ENCODE assay signal across 26 mouse cellular contexts in the genomic region with DNA sequence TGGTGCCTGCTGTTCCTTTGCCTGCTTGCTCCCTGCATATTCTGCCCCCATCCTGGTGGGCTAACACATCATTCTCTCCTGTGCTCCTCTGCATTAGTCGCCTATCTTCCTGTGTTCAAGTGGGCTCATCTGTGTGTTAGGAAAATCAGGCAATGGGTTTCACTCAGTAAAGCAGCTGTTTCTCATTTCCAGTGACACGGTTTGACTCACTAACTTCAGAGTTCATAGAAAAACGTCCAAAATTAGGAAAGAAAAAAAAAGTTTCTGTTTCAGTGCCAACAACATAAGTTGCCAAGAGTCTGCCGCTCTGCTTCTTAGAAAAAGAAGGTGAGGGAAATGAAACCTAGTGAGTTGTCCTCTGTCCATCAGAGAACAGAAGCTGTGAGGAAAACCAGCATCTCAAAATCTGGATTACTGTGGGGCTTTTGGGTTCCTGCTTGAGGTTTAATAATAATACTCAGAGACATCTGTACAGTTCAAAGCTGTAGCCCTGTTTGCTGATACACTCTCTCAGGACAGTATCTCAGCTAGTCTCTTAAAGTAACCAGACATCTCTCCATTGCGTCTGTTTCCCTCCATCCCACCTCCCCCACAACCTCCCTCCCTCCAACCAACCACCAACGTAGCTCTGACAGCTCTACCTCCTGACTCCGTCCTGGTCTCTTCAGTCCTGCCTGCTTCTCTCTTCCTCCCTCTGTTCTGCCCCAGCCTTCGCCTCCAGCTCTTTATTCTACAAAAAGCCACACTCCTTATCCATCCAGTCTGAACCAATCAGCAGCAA.
DNase-seq lines count a peak whose midpoint lies in the region; ATAC-seq lines count a peak whose summit lies in the region.
"Had no signal": no experiment of that assay in that cellular context is flagged by ENCODE, and none has a peak within 500 bp of the region (broad histone marks: within the 10 kb centered on the region; RNA-seq: fewer than 3 reads in every experiment).

No protein-coding gene starts in this region.

- no peaks in the 10 kb centered on the region for H3K36me3 ChIP-seq in limb, embryonic 13.5 days
- no peaks in the 10 kb centered on the region for H3K36me3 ChIP-seq in limb, embryonic 10.5 days
- H3K36me3 ChIP-seq: forebrain, embryonic 12.5 days; hindbrain, embryonic 10.5 days; hindbrain, embryonic 15.5 days; midbrain, embryonic 13.5 days had no signal

- H3K4me1 ChIP-seq in limb, embryonic 13.5 days = peaks cover 9% of the 10 kb centered on the region
- 0 out of 2 replicates have a peak, but pooled peaks cover 6% of the 10 kb centered on the region for H3K4me1 ChIP-seq in limb, embryonic 10.5 days
- H3K4me1 ChIP-seq: forebrain, embryonic 12.5 days; hindbrain, embryonic 10.5 days; hindbrain, embryonic 15.5 days; midbrain, embryonic 13.5 days had no signal

- DNase-seq in limb, embryonic 10.5 days (ENCODE audit: low spot score) = no peak
- DNase-seq in 3T3-L1 (ENCODE audit: low read depth, low spot score) (peak; percentile 63), NIH3T3 (ENCODE audit: low read depth) (peak; percentile 80)
- DNase-seq in fibroblast of lung, adult 2 months (ENCODE audit: low read depth) = peak; percentile 33
- DNase-seq in left cerebral cortex, adult 11 months (ENCODE audit: low spot score) = no peak
- no peak for DNase-seq in thymus, postnatal 25 days
- DNase-seq: adrenal gland, postnatal 25 days; B cell, adult 2 months; cerebellum, adult 11-12 months; cerebellum, postnatal 10 days; gastrocnemius, postnatal 14 days; heart, postnatal 14 days; kidney, adult 11 months; kidney, postnatal 36 days; left cerebral cortex, postnatal 4 days; thymus, adult 2 months had no signal

- no peaks in the 10 kb centered on the region for H3K27me3 ChIP-seq in limb, embryonic 13.5 days
- no peaks in the 10 kb centered on the region for H3K27me3 ChIP-seq in limb, embryonic 10.5 days (ENCODE audit: low read depth, poor library complexity, severe bottlenecking)
- H3K27me3 ChIP-seq: forebrain, embryonic 12.5 days; hindbrain, embryonic 15.5 days; midbrain, embryonic 13.5 days had no signal

- no peak overlapping the region for H3K9ac ChIP-seq in limb, embryonic 13.5 days
- H3K9ac ChIP-seq: forebrain, embryonic 12.5 days; hindbrain, embryonic 15.5 days; midbrain, embryonic 13.5 days had no signal

- H3K27ac ChIP-seq in limb, embryonic 13.5 days = no peak overlapping the region
- H3K27ac ChIP-seq in limb, embryonic 10.5 days = no peak overlapping the region
- H3K27ac ChIP-seq: forebrain, embryonic 12.5 days; hindbrain, embryonic 10.5 days; hindbrain, embryonic 15.5 days; layer of hippocampus, adult 2 months; macrophage; midbrain, embryonic 13.5 days had no signal

- no peak overlapping the region for H3K4me3 ChIP-seq in limb, embryonic 13.5 days
- no peak overlapping the region for H3K4me3 ChIP-seq in limb, embryonic 10.5 days
- H3K4me3 ChIP-seq: erythroblast, embryonic 14.5 days; forebrain, embryonic 12.5 days; hindbrain, embryonic 10.5 days; hindbrain, embryonic 15.5 days; layer of hippocampus, adult 2 months; midbrain, embryonic 13.5 days had no signal

- H3K4me2 ChIP-seq in limb, embryonic 13.5 days (replicated peaks) = no peak overlapping the region
- H3K4me2 ChIP-seq: forebrain, embryonic 12.5 days; hindbrain, embryonic 15.5 days; liver, embryonic 11.5 days; midbrain, embryonic 13.5 days had no signal

- ATAC-seq in limb, embryonic 13.5 days (ENCODE audit: low FRiP score, low read depth) = peak; percentile 51; the same call in 1 of the 2 replicates
- ATAC-seq: inflammation-experienced regulatory T-cells, adult 6 months; midbrain, embryonic 13.5 days had no signal

- WGBS in limb, embryonic 13.5 days = 35% methylated on average over 8 of the region's 8 CpGs
- 61% methylated on average over 8 of the region's 8 CpGs for WGBS in limb, embryonic 10.5 days

- H3K9me3 ChIP-seq in limb, embryonic 13.5 days = no peaks in the 10 kb centered on the region
- H3K9me3 ChIP-seq in limb, embryonic 10.5 days (replicated peaks) = no peaks in the 10 kb centered on the region
- H3K9me3 ChIP-seq: forebrain, embryonic 12.5 days; hindbrain, embryonic 10.5 days; hindbrain, embryonic 15.5 days; midbrain, embryonic 13.5 days had no signal

Comparison
In these comparisons a context has a peak if more than half of its experiments do, and no peak if none do; other contexts are left out.
1. DNase-seq: peak in 3T3-L1 (single experiment), NIH3T3 (single experiment) and fibroblast of lung, adult 2 months (single experiment); none in limb, embryonic 10.5 days (single experiment), left cerebral cortex, adult 11 months (single experiment) and thymus, postnatal 25 days (single experiment).